Mouse (Mus musculus) liver, embryonic 12.5 days (tissue): ENCODE data around the gene Parn. TPM values are rescaled to one million over a fixed set of nuclear protein-coding genes. Genes with fewer than 3 reads are reported as not detected.

Source experiments
- ATAC-seq: fragments of 200-750 bp; cut with Nextera tagmentation; 2 replicates; pipeline ENCODE4 v1.8.0; 2017; ENCODE audit warnings: moderate number of reproducible peaks, mild to moderate bottlenecking, moderate library complexity
- H3K27ac ChIP-seq: fragments of 300-500 bp; sonication (generic); 2 replicates; pipeline ENCODE4 v1.5.1; 2016; ENCODE audit warnings: mild to moderate bottlenecking
- H3K27me3 ChIP-seq: fragments of 300-500 bp; sonication (generic); replicated peaks from 2 replicates; pipeline ENCODE4 v1.6.1; 2016; ENCODE audit warnings: mild to moderate bottlenecking, moderate library complexity
- H3K36me3 ChIP-seq: fragments of 300-500 bp; sonication (generic); 2 replicates; pipeline ENCODE4 v1.6.1; 2016; ENCODE audit warnings: mild to moderate bottlenecking, moderate library complexity
- H3K4me1 ChIP-seq: fragments of 300-500 bp; sonication (generic); 2 replicates; pipeline ENCODE4 v1.6.1; 2016
- H3K4me2 ChIP-seq: fragments of 300-500 bp; sonication (generic); 2 replicates; pipeline ENCODE4 v1.6.1; 2016; ENCODE audit warnings: mild to moderate bottlenecking, moderate library complexity
- H3K4me3 ChIP-seq: fragments of 300-500 bp; sonication (generic); 2 replicates; pipeline ENCODE4 v1.5.1; 2016; ENCODE audit warnings: mild to moderate bottlenecking, moderate library complexity
- H3K9ac ChIP-seq: fragments of 300-500 bp; sonication (generic); 2 replicates; pipeline ENCODE4 v1.6.1; 2016; ENCODE audit warnings: mild to moderate bottlenecking, moderate library complexity
- H3K9me3 ChIP-seq: fragments of 300-500 bp; sonication (generic); replicated peaks from 2 replicates; pipeline ENCODE4 v1.6.1; 2016; ENCODE audit warnings: mild to moderate bottlenecking, moderate library complexity
- WGBS: fragments of 180-500 bp; shearing (Covaris S2); methylation state at CpG from one replicate; pipeline ENCODE4 v1.1.7; 2016; ENCODE audit not compliant: insufficient replicate concordance; 5-methylcytosine and 5-hydroxymethylcytosine counted together
- polyA plus RNA-seq: library from polyadenylated mRNA; unstranded; fragments of >200 nt; fragmentation: Nextera tagmentation; extraction: Ambion mirVana; gene quantifications from 2 replicates; pipeline ENCODE4 v1.2.1, GENCODE M21; 2016

Gene Parn
- polyA plus RNA-seq, 1 experiment from 2014 or later: 28.1 TPM

DNA sequence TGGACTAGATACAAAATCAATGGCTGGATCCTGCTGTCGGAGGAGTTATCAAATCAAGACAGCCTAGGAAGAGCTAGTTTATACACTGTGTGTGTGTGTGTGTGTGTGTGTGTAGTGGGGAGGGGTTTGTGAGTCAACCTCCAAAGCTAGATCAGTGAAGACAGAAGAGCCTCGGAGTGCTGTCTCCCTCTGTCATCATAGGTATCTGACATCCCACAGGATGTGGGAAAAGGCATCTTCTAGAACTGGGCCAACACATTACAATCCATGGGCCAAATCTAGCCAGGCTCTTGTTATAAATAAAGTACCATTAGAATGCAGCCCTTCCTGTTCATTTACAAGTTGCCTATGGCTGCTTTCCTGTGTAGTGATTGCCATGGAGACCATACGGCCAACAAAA, 163.5 kb downstream of the Parn start:
- Histone ChIP-seq H3K27me3 (no peaks in the 10 kb centered on the region), H3K27ac (no peak overlapping the region), H3K9me3 (no peaks in the 10 kb centered on the region), H3K36me3 (no peaks in the 10 kb centered on the region), H3K4me2 (no peak overlapping the region), H3K4me3 (no peak overlapping the region), H3K4me1 (no peaks in the 10 kb centered on the region), H3K9ac (no peak overlapping the region)
- no peak for ATAC-seq
- WGBS: 63% methylated on average over 3 of the region's 3 CpGs

DNA sequence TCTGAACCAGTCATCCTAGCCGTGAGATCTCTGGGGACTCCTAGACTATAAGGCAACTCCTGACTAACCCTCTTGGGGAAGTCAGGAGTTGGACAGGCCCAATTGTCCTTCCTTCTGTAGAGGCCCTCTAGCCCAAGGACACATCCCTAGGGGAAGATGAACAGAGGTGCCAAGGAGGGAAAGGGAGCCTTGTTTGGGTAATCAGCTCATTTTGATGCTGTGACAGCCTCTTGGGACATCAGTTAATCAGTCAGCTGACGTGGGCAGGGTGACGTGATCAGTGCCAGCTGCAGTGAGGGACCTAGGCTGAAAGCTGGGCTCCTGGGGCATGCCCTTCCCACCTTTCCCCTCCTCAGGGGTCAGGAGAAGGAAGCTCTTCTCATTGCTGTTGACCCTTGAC, 169.0 kb downstream of the Parn start:
- H3K9ac ChIP-seq: no peak overlapping the region
- no peak overlapping the region for H3K4me3 ChIP-seq
- WGBS: 72% methylated on average over 3 of the region's 3 CpGs
- H3K36me3 ChIP-seq: no peaks in the 10 kb centered on the region
- ATAC-seq: no peak
- no peaks in the 10 kb centered on the region for H3K4me1 ChIP-seq
- H3K9me3 ChIP-seq: no peaks in the 10 kb centered on the region
- H3K4me2 ChIP-seq: no peak overlapping the region
- no peak overlapping the region for H3K27ac ChIP-seq
- no peaks in the 10 kb centered on the region for H3K27me3 ChIP-seq

DNA sequence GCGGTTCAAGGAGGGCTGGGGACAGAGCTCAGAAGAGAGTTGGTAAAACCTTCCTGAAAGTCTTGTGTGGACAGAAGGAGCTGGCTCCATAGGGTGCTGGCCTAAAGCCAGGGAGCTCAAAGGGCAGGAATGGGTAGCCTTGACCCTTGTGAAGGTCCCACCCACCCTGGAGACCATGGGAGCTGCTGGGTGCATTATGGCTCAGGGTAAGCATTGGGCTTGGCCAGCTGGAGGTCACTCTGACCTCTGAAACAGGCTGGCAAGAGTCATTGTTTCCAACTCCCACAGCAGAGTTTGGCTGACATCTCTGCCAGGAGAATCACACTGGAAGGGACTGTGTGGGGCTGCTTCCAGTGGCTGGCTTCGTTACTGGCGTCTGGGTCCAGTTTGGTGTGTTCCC, 174.0 kb downstream of the Parn start:
- H3K9me3 ChIP-seq: no peaks in the 10 kb centered on the region
- H3K27ac ChIP-seq: no peak overlapping the region
- no peak overlapping the region for H3K4me2 ChIP-seq
- H3K4me1 ChIP-seq: no peaks in the 10 kb centered on the region
- 74% methylated on average over 3 of the region's 3 CpGs for WGBS
- ATAC-seq: no peak
- H3K36me3 ChIP-seq: no peaks in the 10 kb centered on the region
- H3K9ac ChIP-seq: no peak overlapping the region
- no peaks in the 10 kb centered on the region for H3K27me3 ChIP-seq
- no peak overlapping the region for H3K4me3 ChIP-seq

DNA sequence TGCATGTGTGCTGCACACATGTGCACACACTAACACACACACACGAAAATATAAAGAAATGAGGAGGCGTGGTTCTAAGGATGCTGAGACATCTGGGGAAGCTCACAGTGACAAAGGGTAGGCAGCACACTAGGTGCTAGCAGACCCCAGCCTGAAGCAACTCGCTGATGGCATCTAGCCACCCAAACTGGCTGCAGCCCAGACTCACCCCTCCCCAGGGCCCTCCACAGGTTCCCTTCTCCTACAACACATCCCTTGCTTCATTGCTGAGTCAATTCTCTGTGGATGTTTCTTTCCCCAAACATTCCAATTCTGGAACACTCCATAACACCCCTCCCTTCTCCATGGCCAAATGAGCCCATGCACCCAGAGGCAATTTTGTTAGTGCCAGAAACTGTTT, 175.0 kb downstream of the Parn start:
- no peaks in the 10 kb centered on the region for H3K27me3 ChIP-seq
- WGBS: 54% methylated on average over 3 of the region's 3 CpGs
- no peaks in the 10 kb centered on the region for H3K9me3 ChIP-seq
- H3K4me2 ChIP-seq: no peak overlapping the region
- no peak overlapping the region for H3K27ac ChIP-seq
- no peak overlapping the region for H3K4me3 ChIP-seq
- H3K36me3 ChIP-seq: no peaks in the 10 kb centered on the region
- no peaks in the 10 kb centered on the region for H3K4me1 ChIP-seq
- H3K9ac ChIP-seq: no peak overlapping the region
- no peak for ATAC-seq

GRCm38 (mm10) chr16:13491776-13492175, 176.2 kb downstream of the Parn start:
- Histone ChIP-seq H3K4me3 (no peak overlapping the region), H3K27me3 (no peaks in the 10 kb centered on the region), H3K36me3 (no peaks in the 10 kb centered on the region), H3K9me3 (no peaks in the 10 kb centered on the region), H3K27ac (no peak overlapping the region), H3K9ac (no peak overlapping the region), H3K4me1 (no peaks in the 10 kb centered on the region), H3K4me2 (no peak overlapping the region)
- ATAC-seq: no peak
- WGBS: 60% methylated on average over 3 of the region's 3 CpGs

Other genes with a start within 250 kb of the Parn start
- gene Bfar, start 3.7 kb upstream of the Parn start, polyA plus RNA-seq: 17.0 and 17.1 TPM in 2 replicates
- 3.5 TPM in 2 replicates for gene 3110001I22Rik, start 3.8 kb upstream of the Parn start, polyA plus RNA-seq
- gene Pla2g10, start 62.8 kb upstream of the Parn start, polyA plus RNA-seq: 0.24 and 0.36 TPM in 2 replicates
- 48.7 and 49.8 TPM in 2 replicates for gene Rrn3, start 112.5 kb upstream of the Parn start, polyA plus RNA-seq
- gene Ntan1, start 150.7 kb upstream of the Parn start, polyA plus RNA-seq: 51.8 and 58.0 TPM in 2 replicates
- gene Pdxdc1, start 235.0 kb upstream of the Parn start, polyA plus RNA-seq: 34.1 and 35.5 TPM in 2 replicates
- 1.7 and 2.4 TPM in 2 replicates for gene Mpv17l, start 235.0 kb upstream of the Parn start, polyA plus RNA-seq